ENCODE assay signal across 13 mouse cellular contexts in the genomic region with DNA sequence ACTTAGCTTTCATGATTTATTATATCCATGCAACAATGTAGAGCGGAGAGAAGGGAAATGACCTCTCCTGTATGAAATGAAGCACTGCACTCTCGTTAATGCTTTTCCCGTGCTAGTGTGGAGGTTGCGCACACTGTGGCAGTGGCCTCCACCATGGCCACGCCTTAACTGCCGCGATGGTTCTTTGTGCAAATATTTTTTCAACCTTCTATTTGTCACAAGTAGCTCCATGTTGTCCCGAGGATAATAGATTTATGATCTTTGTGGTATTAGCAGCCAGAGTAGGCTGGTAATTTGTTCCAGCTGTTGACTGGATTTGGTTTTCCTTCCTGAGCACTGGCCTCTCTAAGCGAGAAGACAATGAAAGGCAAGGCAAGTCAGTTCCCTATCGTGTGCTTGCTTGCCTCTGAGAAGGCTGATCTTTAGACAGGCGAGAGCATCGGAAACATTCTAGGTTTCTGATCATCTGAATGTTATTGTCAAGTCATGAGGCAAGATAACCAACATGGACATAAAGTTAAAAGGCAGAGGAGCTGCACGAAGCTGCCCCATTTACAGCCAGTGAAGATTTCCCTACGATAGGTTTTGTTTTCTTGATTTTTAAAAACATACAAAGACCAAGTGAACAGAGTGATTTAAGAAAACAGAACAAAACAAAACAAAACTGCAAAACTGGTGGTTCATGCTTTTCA. TPM values are rescaled to one million over a fixed set of nuclear protein-coding genes. Genes with fewer than 3 reads are reported as not detected.
A peak's percentile ranks its signal among the peaks of the same experiment; 100 is the strongest.
DNase-seq lines count a peak whose midpoint lies in the region; ATAC-seq and TF ChIP-seq lines count a peak whose summit lies in the region.
"Had no signal": no experiment of that assay in that cellular context is flagged by ENCODE, and none has a peak within 500 bp of the region (broad histone marks: within the 10 kb centered on the region; RNA-seq: fewer than 3 reads in every experiment).

No protein-coding gene starts in this region.

- no peak overlapping the region for H3K4me3 ChIP-seq in forebrain, embryonic 10.5 days
- no peak overlapping the region for H3K4me3 ChIP-seq in forebrain, embryonic 16.5 days (replicated peaks; ENCODE audit: low read length)
- H3K4me3 ChIP-seq in lung, embryonic 15.5 days = no peak overlapping the region
- H3K4me3 ChIP-seq in intestine, embryonic 15.5 days (replicated peaks) = no peak overlapping the region
- H3K4me3 ChIP-seq in liver, embryonic 12.5 days = no peak overlapping the region
- no peak overlapping the region for H3K4me3 ChIP-seq in left cerebral cortex, adult 2 months
- H3K4me3 ChIP-seq: layer of hippocampus, adult 2 months; megakaryocyte, embryonic 14.5 days; myocyte had no signal

- no peak for TF ChIP-seq CTCF in left cerebral cortex, adult 2 months (IDR thresholded peaks at IDR 0.05)

- DNase-seq in forebrain, embryonic 10.5 days (ENCODE audit: extremely low spot score, low spot score) = no peak
- no peak for DNase-seq in lung, postnatal 10 days
- peak; percentile 10 for DNase-seq in skeletal muscle tissue, adult 2 months (ENCODE audit: low read depth, low spot score)
- DNase-seq in left cerebral cortex, adult 2 months (ENCODE audit: extremely low spot score in 1 of 2, low spot score in 2 of 2) = no peak
- DNase-seq: cerebellum, adult 11-12 months; heart, postnatal 36 days had no signal

- H3K4me1 ChIP-seq in forebrain, embryonic 10.5 days = peaks cover 17% of the 10 kb centered on the region
- H3K4me1 ChIP-seq in forebrain, embryonic 16.5 days (replicated peaks; ENCODE audit: control insufficient read depth, insufficient read depth, low read length) = peaks cover 2% of the 10 kb centered on the region; the same call in 1 of the 2 replicates
- H3K4me1 ChIP-seq in lung, embryonic 15.5 days = peaks cover 17% of the 10 kb centered on the region
- H3K4me1 ChIP-seq in intestine, embryonic 15.5 days (replicated peaks) = no peaks in the 10 kb centered on the region; the same call in 1 of the 2 replicates
- peaks cover 22% of the 10 kb centered on the region for H3K4me1 ChIP-seq in liver, embryonic 12.5 days

- 0 out of 2 replicates have a peak overlapping the region, but pooled peaks have one; percentile 25 for H3K27ac ChIP-seq in forebrain, embryonic 10.5 days
- H3K27ac ChIP-seq in forebrain, embryonic 16.5 days (ENCODE audit: low read length) = no peak overlapping the region
- no peak overlapping the region for H3K27ac ChIP-seq in lung, embryonic 15.5 days
- H3K27ac ChIP-seq in intestine, embryonic 15.5 days = no peak overlapping the region
- H3K27ac ChIP-seq in liver, embryonic 12.5 days = no peak overlapping the region
- H3K27ac ChIP-seq in left cerebral cortex, adult 2 months = no peak overlapping the region
- H3K27ac ChIP-seq: layer of hippocampus, adult 2 months had no signal

- no peak overlapping the region for H3K9ac ChIP-seq in forebrain, embryonic 16.5 days (replicated peaks; ENCODE audit: low read depth, low read length)
- no peak overlapping the region for H3K9ac ChIP-seq in lung, embryonic 15.5 days
- H3K9ac ChIP-seq in intestine, embryonic 15.5 days = no peak overlapping the region
- H3K9ac ChIP-seq in liver, embryonic 12.5 days = no peak overlapping the region

- intact Hi-C loops in left cerebral cortex, adult 2 months (cut with DNase I) = no loop called here

- no peaks in the 10 kb centered on the region for H3K36me3 ChIP-seq in forebrain, embryonic 10.5 days (replicated peaks)
- H3K36me3 ChIP-seq in forebrain, embryonic 16.5 days (ENCODE audit: control insufficient read depth, insufficient read depth) = no peaks in the 10 kb centered on the region
- no peaks in the 10 kb centered on the region for H3K36me3 ChIP-seq in lung, embryonic 15.5 days
- no peaks in the 10 kb centered on the region for H3K36me3 ChIP-seq in intestine, embryonic 15.5 days
- H3K36me3 ChIP-seq in liver, embryonic 12.5 days = no peaks in the 10 kb centered on the region

- no peaks in the 10 kb centered on the region for H3K9me3 ChIP-seq in forebrain, embryonic 10.5 days
- no peaks in the 10 kb centered on the region for H3K9me3 ChIP-seq in forebrain, embryonic 16.5 days (ENCODE audit: control insufficient read depth, low read length)
- no peaks in the 10 kb centered on the region for H3K9me3 ChIP-seq in lung, embryonic 15.5 days
- no peaks in the 10 kb centered on the region for H3K9me3 ChIP-seq in intestine, embryonic 15.5 days
- H3K9me3 ChIP-seq in liver, embryonic 12.5 days (replicated peaks) = no peaks in the 10 kb centered on the region
- H3K9me3 ChIP-seq: megakaryocyte, embryonic 14.5 days had no signal

- 80% methylated on average over 14 of the region's 14 CpGs for WGBS in forebrain, embryonic 10.5 days
- WGBS in forebrain, embryonic 16.5 days = 89% methylated on average over 14 of the region's 14 CpGs
- WGBS in lung, embryonic 15.5 days = 49% methylated on average over 14 of the region's 14 CpGs
- WGBS in intestine, embryonic 15.5 days = 53% methylated on average over 14 of the region's 14 CpGs
- WGBS in liver, embryonic 12.5 days (ENCODE audit: insufficient replicate concordance) = 57% methylated on average over 14 of the region's 14 CpGs

- H3K4me2 ChIP-seq in forebrain, embryonic 16.5 days (ENCODE audit: low read length) = no peak overlapping the region
- 0 out of 2 replicates have a peak overlapping the region, but pooled peaks have one; percentile 11 for H3K4me2 ChIP-seq in lung, embryonic 15.5 days
- H3K4me2 ChIP-seq in intestine, embryonic 15.5 days (replicated peaks) = no peak overlapping the region
- H3K4me2 ChIP-seq in liver, embryonic 12.5 days = no peak overlapping the region

- ATAC-seq in forebrain, embryonic 16.5 days = no peak
- ATAC-seq in lung, embryonic 15.5 days (ENCODE audit: borderline replicate concordance, extremely low read depth, low FRiP score, low TSS enrichment) = no peak
- ATAC-seq in intestine, embryonic 15.5 days = 0 out of 2 replicates have a peak, but pooled peaks have one; percentile 36
- ATAC-seq in liver, embryonic 12.5 days = no peak

- no peaks in the 10 kb centered on the region for H3K27me3 ChIP-seq in forebrain, embryonic 10.5 days (ENCODE audit: poor library complexity, severe bottlenecking)
- no peaks in the 10 kb centered on the region for H3K27me3 ChIP-seq in forebrain, embryonic 16.5 days (replicated peaks; ENCODE audit: control insufficient read depth, insufficient read depth, low read length)
- no peaks in the 10 kb centered on the region for H3K27me3 ChIP-seq in lung, embryonic 15.5 days
- H3K27me3 ChIP-seq in intestine, embryonic 15.5 days (replicated peaks) = no peaks in the 10 kb centered on the region
- no peaks in the 10 kb centered on the region for H3K27me3 ChIP-seq in liver, embryonic 12.5 days (replicated peaks)

RNA-seq across cellular contexts. Expression of a gene that starts 50.5 kb away (rescaled TPM):
- polyA plus RNA-seq in forebrain, embryonic 10.5 days (2016; fragmentation: Nextera tagmentation; extraction: Ambion mirVana) = 17.1 and 18.7 TPM in 2 replicates
- polyA plus RNA-seq in forebrain, embryonic 16.5 days (2015; fragmentation: Nextera tagmentation; extraction: Ambion mirVana) = 33.2 and 41.7 TPM in 2 replicates
- polyA plus RNA-seq in lung, embryonic 15.5 days (2015; fragmentation: Nextera tagmentation; extraction: Ambion mirVana) = 17.9 and 18.7 TPM in 2 replicates
- 12.0 and 13.0 TPM in 2 replicates for polyA plus RNA-seq in intestine, embryonic 15.5 days (2015; fragmentation: Nextera tagmentation; extraction: Ambion mirVana)
- polyA plus RNA-seq in liver, embryonic 12.5 days (2016; fragmentation: Nextera tagmentation; extraction: Ambion mirVana) = 7.7 and 9.1 TPM in 2 replicates
- 100 to 1,000 TPM; 194 TPM for total RNA-seq in left cerebral cortex, adult 2 months (2021)
